Mouse (Mus musculus) ES-Bruce4 (cell line): Measurements from ENCODE around the gene Gnat1.

Source experiments
- CTCF ChIP-seq: IDR thresholded peaks from one replicate; pipeline ENCODE4 v1.8.1; 2011; ENCODE audit warnings: low read depth, low read length
- POLR2A ChIP-seq: IDR thresholded peaks from one replicate; pipeline ENCODE4 v1.8.1; 2011; ENCODE audit warnings: low read length; ENCODE audit not compliant: insufficient read depth

DNA sequence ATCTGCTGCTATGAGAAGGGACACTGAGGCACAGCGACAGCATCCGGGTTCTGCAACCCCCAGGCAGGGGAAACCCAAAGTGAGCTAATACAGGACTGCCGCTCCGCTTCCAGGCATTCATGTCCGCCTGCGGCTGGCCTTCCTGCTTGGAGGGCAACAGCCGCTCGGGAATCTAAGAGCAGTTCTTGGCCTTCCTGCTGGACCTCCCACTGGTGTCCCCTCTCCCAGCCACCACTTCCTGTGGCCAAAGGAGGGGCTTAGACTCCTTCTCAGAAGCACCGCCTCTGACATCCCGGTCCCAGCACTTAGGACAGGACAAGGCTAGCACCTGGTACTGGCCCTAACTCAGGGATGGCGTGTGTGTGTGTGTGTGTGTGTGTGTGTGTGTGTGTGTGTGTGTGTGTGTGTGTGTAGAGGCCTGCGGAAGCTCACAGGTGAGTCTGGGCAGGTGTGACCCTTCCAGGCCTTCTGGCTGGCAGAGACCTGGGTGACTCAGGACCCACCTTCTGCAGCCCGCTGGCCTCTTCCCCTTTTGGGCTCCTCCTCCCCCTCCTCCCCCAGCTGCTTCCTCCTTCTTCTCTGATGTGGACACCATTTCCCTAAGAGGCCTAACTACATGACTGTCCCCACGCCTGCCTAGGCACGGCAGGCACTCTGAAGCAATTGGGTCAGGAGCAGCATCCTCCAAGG is 50.6 kb downstream of the Gnat1 start:
- no peak for TF ChIP-seq POLR2A
- no peak for TF ChIP-seq CTCF
